Mouse (Mus musculus): ENCODE measurements around the gene Dnase2b. TPM values are rescaled to one million over a fixed set of nuclear protein-coding genes. Genes with fewer than 3 reads are reported as not detected.

The Dnase2b gene
- polyA plus RNA-seq, 1 experiment from 2014 or later, result not detected

DNA sequence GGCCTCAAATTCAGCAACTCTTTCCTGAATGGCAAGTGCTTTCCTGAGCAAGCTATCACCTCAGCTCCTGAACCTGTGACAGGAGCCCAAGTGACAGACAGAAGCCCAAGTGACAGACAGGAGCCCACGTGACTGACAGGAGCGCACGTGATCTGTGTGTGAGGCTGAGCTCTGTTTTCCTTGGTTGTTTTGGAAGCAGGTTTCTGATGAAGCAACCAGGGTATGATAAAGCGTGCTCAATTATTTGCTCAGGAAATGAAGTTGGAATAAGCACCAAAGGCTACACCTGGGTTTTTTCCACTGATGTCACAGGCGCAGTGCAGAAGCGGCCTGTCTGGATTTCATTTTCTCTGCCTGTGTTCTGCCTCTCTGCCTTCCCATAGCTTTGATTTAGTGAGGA, 25.9 kb downstream of the Dnase2b start:
- no peak overlapping the region for H3K9ac ChIP-seq (ENCODE audit: low read length)
- no peak for ATAC-seq (ENCODE audit: low FRiP score, low TSS enrichment)
- no peak overlapping the region for H3K27ac ChIP-seq (replicated peaks)
- no peaks in the 10 kb centered on the region for H3K4me1 ChIP-seq (replicated peaks; ENCODE audit: control insufficient read depth, insufficient read depth)
- no peak overlapping the region for H3K4me2 ChIP-seq (replicated peaks; ENCODE audit: low read depth)
- H3K4me3 ChIP-seq (ENCODE audit: low read depth, low read length), result no peak overlapping the region
- 74% methylated on average over 6 of the region's 6 CpGs for WGBS
- H3K9me3 ChIP-seq (ENCODE audit: control insufficient read depth, low read length), result no peaks in the 10 kb centered on the region
- no peak for DNase-seq (ENCODE audit: low spot score)
- TF ChIP-seq CTCF (IDR thresholded peaks at IDR 0.05; ENCODE audit: low read depth), result no peak
- TF ChIP-seq EP300 (optimal IDR thresholded peaks at IDR 0.05), result no peak
- no peaks in the 10 kb centered on the region for H3K36me3 ChIP-seq (ENCODE audit: control insufficient read depth, insufficient read depth, low read length)
- H3K27me3 ChIP-seq (ENCODE audit: control insufficient read depth, insufficient read depth, low read length), result no peaks in the 10 kb centered on the region

DNA sequence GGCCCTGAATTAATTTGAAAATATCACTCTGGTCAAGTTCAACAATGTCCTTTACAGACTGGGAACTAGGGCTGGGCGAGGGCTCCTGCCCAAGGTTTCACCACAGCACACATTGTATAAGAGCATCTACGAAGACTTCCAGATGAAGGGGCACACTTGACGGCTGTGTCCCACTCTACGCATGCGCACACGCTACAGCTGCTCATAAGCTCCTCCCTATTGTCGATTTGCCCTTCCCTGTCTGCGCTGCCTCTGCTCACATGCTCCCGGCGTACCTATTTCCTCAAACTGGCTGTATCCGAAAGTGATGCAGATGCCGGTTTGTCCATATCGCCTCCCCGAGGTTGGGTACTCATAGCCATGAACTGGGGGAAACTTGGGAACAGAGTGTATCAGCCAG, 28.8 kb downstream of the Dnase2b start:
- H3K9ac ChIP-seq (ENCODE audit: low read length), result no peak overlapping the region
- H3K9me3 ChIP-seq (ENCODE audit: control insufficient read depth, low read length), result no peaks in the 10 kb centered on the region
- H3K27ac ChIP-seq (replicated peaks), result no peak overlapping the region
- H3K4me1 ChIP-seq (replicated peaks; ENCODE audit: control insufficient read depth, insufficient read depth), result no peaks in the 10 kb centered on the region
- WGBS, result 94% methylated on average over 14 of the region's 14 CpGs
- no peak overlapping the region for H3K4me3 ChIP-seq (ENCODE audit: low read depth, low read length)
- ATAC-seq (ENCODE audit: low FRiP score, low TSS enrichment), result no peak
- no peak for DNase-seq (ENCODE audit: low spot score)
- no peak overlapping the region for H3K4me2 ChIP-seq (replicated peaks; ENCODE audit: low read depth)
- H3K36me3 ChIP-seq (ENCODE audit: control insufficient read depth, insufficient read depth, low read length), result no peaks in the 10 kb centered on the region
- no peaks in the 10 kb centered on the region for H3K27me3 ChIP-seq (ENCODE audit: control insufficient read depth, insufficient read depth, low read length)
- TF ChIP-seq EP300 (optimal IDR thresholded peaks at IDR 0.05) (no peak), CTCF (IDR thresholded peaks at IDR 0.05; ENCODE audit: low read depth) (no peak)

DNA sequence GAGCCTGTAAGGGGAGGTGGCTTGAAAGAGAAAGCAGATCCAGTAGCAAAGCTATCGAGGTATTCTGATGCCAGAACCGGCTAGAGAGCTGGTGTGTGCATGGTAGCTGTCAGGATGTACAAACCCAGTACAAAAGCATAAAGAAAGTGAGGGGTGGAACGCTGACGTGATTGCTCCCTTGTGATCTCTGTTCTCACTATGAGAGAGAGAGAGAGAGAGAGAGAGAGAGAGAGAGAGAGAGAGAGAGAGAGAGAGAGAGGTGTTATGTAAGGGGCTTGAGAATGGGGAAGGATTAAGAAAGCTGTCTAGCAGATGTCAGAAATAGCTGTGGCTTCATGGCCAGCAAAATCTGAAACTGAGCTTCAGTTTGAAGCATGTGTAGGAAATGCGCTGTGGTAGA, 31.5 kb downstream of the Dnase2b start:
- Histone ChIP-seq H3K4me2 (replicated peaks; ENCODE audit: low read depth) (no peak overlapping the region), H3K27ac (replicated peaks) (no peak overlapping the region), H3K27me3 (ENCODE audit: control insufficient read depth, insufficient read depth, low read length) (no peaks in the 10 kb centered on the region), H3K36me3 (ENCODE audit: control insufficient read depth, insufficient read depth, low read length) (no peaks in the 10 kb centered on the region), H3K4me3 (ENCODE audit: low read depth, low read length) (no peak overlapping the region), H3K4me1 (replicated peaks; ENCODE audit: control insufficient read depth, insufficient read depth) (no peaks in the 10 kb centered on the region), H3K9me3 (ENCODE audit: control insufficient read depth, low read length) (no peaks in the 10 kb centered on the region), H3K9ac (ENCODE audit: low read length) (no peak overlapping the region)
- no peak for ATAC-seq (ENCODE audit: low FRiP score, low TSS enrichment)
- 59% methylated on average over 5 of the region's 5 CpGs for WGBS
- TF ChIP-seq CTCF (IDR thresholded peaks at IDR 0.05; ENCODE audit: low read depth) (no peak), EP300 (optimal IDR thresholded peaks at IDR 0.05) (no peak)
- no peak for DNase-seq (ENCODE audit: low spot score)

DNA sequence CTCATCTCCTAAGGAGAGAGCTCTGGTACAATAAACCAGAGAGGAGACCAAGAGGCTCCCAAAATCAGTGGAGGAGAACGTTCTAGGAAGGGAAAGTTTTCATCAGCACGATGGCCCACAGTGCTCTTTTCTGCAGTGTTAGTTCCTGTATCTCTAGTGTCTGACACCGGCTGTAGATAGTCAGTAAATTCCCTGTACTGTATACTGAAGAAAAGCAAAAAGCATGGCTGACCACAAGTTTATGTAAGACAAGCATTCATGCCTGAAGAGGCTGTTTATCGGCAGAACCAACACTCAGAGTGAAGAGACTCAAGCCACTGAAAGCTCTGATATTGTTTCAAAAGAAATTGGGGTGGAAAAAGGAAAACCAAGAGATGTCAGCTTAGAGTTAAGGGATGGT, 31.9 kb downstream of the Dnase2b start:
- no peak for DNase-seq (ENCODE audit: low spot score)
- TF ChIP-seq CTCF (IDR thresholded peaks at IDR 0.05; ENCODE audit: low read depth), result no peak
- no peak for TF ChIP-seq EP300 (optimal IDR thresholded peaks at IDR 0.05)

DNA sequence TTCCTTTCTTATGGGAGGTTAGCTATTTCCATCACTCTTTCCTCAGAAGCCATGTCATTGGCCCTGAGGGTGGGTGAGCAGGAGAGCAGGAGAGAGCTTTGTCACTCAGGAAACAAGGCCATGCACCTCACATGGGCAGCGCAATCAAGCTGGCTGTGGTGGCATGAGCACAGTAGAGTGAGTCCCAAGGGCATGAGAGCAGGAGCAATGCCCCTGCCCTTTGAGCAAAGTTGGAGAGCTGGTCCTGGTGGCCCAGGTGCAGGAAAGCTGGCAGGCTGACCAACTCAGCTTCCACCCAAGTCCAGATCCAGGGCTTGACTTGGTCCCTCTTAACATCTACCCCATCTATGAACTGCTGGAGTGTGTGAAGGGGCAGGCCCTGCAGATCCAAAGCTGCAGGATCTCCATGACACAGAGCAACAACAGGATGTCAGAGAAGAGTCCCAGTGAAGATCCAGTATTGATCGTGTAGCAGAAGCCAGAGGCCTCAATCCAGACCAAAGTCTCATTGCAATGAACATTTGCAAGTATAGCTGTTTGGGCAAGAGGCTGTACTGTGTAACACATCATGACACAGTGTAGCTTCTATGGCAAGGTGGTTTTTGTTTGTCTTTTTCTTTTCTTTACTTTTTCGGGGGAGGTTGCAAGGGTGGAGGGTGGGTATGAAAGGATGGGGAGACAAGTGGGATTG, 35.2 kb downstream of the Dnase2b start:
- Histone ChIP-seq H3K9me3 (ENCODE audit: control insufficient read depth, low read length) (no peaks in the 10 kb centered on the region), H3K4me3 (ENCODE audit: low read depth, low read length) (no peak overlapping the region), H3K27me3 (ENCODE audit: control insufficient read depth, insufficient read depth, low read length) (no peaks in the 10 kb centered on the region), H3K4me2 (replicated peaks; ENCODE audit: low read depth) (no peak overlapping the region), H3K4me1 (replicated peaks; ENCODE audit: control insufficient read depth, insufficient read depth) (no peaks in the 10 kb centered on the region), H3K27ac (replicated peaks) (no peak overlapping the region), H3K36me3 (ENCODE audit: control insufficient read depth, insufficient read depth, low read length) (no peaks in the 10 kb centered on the region), H3K9ac (ENCODE audit: low read length) (no peak overlapping the region)
- ATAC-seq (ENCODE audit: low FRiP score, low TSS enrichment) (no peak), DNase-seq (ENCODE audit: low spot score) (no peak)
- WGBS, result 85% methylated on average over 3 of the region's 3 CpGs
- TF ChIP-seq CTCF (IDR thresholded peaks at IDR 0.05; ENCODE audit: low read depth) (no peak), EP300 (optimal IDR thresholded peaks at IDR 0.05) (no peak)

More for the DNA sequence above, 31.9 kb downstream of the Dnase2b start:
- Histone ChIP-seq H3K36me3 (ENCODE audit: control insufficient read depth, insufficient read depth, low read length) (no peaks in the 10 kb centered on the region), H3K27me3 (ENCODE audit: control insufficient read depth, insufficient read depth, low read length) (no peaks in the 10 kb centered on the region), H3K27ac (replicated peaks) (no peak overlapping the region), H3K9me3 (ENCODE audit: control insufficient read depth, low read length) (no peaks in the 10 kb centered on the region), H3K4me2 (replicated peaks; ENCODE audit: low read depth) (no peak overlapping the region), H3K4me3 (ENCODE audit: low read depth, low read length) (no peak overlapping the region), H3K9ac (ENCODE audit: low read length) (no peak overlapping the region), H3K4me1 (replicated peaks; ENCODE audit: control insufficient read depth, insufficient read depth) (no peaks in the 10 kb centered on the region)
- WGBS, result 84% methylated on average over 4 of the region's 4 CpGs
- no peak for ATAC-seq (ENCODE audit: low FRiP score, low TSS enrichment)

DNA sequence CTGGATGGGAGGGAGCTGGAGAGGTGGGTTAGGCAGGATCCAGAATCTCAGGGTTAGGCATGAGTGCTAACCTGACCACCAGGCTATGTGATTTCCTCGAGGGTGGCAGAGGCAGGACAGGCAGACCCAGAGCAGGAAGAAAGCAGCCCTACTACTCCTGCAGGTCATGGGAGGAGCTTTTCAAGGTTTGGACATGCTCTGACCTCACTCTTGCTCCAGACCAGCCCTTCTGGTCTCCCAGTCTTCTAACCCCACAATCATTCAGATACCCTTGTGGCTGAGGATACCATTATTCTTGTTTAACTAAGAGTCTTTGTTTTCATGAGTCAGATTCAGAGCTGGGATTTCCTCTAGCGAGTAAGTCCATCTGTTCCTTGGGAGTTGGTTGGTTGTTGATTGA, 37.8 kb downstream of the Dnase2b start:
- no peak overlapping the region for H3K4me2 ChIP-seq (replicated peaks; ENCODE audit: low read depth)
- no peaks in the 10 kb centered on the region for H3K27me3 ChIP-seq (ENCODE audit: control insufficient read depth, insufficient read depth, low read length)
- WGBS, result 29% methylated on average over 2 of the region's 2 CpGs
- DNase-seq (ENCODE audit: low spot score) (no peak), ATAC-seq (ENCODE audit: low FRiP score, low TSS enrichment) (peak; percentile 76; the same call in 1 of the 2 replicates)
- no peaks in the 10 kb centered on the region for H3K36me3 ChIP-seq (ENCODE audit: control insufficient read depth, insufficient read depth, low read length)
- H3K9me3 ChIP-seq (ENCODE audit: control insufficient read depth, low read length), result no peaks in the 10 kb centered on the region
- H3K4me1 ChIP-seq (replicated peaks; ENCODE audit: control insufficient read depth, insufficient read depth), result no peaks in the 10 kb centered on the region
- no peak overlapping the region for H3K9ac ChIP-seq (ENCODE audit: low read length)
- no peak overlapping the region for H3K27ac ChIP-seq (replicated peaks)
- H3K4me3 ChIP-seq (ENCODE audit: low read depth, low read length), result no peak overlapping the region
- TF ChIP-seq CTCF (IDR thresholded peaks at IDR 0.05; ENCODE audit: low read depth), result no peak
- no peak for TF ChIP-seq EP300 (optimal IDR thresholded peaks at IDR 0.05)
